Mouse (Mus musculus): ENCODE data around the gene Pqlc2.

- TF ChIP-seq CTCF (IDR thresholded peaks at IDR 0.05; ENCODE audit: extremely low read depth, insufficient read depth, low read length): no peak
- no peak for TF ChIP-seq POLR2A (IDR thresholded peaks at IDR 0.05; ENCODE audit: extremely low read depth, insufficient read depth, low read length)
Observed at GRCm38 (mm10) chr4:139266500-139266865, 44.0 kb downstream of the Pqlc2 start.
